Mouse (Mus musculus) lung, postnatal 25 days (tissue): ENCODE measurements at regions not wholly inside any gene's neighbourhood (a gene's known extent, or its start where the extent isn't known, plus 50 kb on each side); places are given as distances from the start of the nearest gene placed in this dataset.

Experiments used
- DNase-seq: peaks from one replicate; pipeline ENCODE4 v3.0.0; 2022; ENCODE audit warnings: low spot score

DNA sequence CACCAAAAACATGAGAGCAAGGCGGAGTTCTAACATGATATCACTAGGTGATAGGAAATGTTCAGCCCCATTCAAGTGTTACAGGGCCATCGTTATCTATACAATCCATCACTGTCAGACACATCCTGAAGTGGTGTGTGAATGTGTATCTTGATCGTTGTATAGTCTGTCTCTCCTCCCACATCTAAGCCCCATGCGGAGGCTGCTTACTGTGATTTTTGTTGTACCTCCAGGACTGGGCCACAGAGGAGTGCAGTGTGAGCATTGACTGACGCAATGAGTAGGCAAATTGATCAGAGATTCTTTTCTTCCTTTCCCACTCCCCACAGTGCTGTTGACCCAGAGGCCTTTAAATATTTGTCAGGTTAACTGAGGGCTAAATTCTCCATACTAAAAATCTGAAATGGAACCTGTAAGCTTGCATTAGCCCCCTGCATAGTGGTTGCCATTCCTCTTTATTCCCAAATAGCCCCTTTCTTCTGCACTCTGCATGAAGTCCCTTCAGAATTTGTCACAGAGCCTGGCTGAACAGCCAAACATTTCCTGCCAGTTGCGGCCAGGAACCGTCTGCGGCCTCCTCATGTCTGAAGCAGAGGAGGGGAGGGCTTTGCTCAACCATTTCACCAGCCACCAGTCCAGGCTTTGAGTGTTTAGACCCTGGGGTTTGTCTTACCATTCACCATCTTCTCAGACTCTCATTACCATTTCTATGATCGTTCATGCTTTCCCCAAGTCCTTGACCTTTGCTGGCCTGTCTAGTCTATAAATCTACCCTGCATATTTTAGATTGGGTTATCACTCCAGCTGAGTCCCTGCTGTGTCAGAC lies 119.3 kb downstream of the Ttc8 start:
- DNase-seq, result no peak

DNA sequence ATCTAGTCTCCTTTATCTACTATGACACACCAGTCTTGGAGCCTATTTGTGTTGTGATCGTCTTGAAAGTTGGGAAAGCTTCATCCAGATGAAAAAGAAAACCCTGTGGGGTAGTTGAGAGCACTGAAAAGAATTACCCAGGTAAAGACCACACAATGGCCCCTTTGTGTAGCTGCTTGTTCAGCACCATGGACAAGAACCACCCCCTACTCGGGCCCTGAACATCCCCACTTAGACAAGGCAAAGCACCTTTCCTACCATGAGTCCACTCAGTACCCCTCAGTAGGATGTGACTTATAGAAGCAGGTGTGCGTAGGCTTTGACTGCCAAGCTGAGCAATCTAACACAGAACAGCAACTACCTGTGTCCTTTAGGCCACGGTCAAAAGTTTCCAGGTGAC lies 121.2 kb downstream of the Ttc8 start:
- DNase-seq, result no peak

DNA sequence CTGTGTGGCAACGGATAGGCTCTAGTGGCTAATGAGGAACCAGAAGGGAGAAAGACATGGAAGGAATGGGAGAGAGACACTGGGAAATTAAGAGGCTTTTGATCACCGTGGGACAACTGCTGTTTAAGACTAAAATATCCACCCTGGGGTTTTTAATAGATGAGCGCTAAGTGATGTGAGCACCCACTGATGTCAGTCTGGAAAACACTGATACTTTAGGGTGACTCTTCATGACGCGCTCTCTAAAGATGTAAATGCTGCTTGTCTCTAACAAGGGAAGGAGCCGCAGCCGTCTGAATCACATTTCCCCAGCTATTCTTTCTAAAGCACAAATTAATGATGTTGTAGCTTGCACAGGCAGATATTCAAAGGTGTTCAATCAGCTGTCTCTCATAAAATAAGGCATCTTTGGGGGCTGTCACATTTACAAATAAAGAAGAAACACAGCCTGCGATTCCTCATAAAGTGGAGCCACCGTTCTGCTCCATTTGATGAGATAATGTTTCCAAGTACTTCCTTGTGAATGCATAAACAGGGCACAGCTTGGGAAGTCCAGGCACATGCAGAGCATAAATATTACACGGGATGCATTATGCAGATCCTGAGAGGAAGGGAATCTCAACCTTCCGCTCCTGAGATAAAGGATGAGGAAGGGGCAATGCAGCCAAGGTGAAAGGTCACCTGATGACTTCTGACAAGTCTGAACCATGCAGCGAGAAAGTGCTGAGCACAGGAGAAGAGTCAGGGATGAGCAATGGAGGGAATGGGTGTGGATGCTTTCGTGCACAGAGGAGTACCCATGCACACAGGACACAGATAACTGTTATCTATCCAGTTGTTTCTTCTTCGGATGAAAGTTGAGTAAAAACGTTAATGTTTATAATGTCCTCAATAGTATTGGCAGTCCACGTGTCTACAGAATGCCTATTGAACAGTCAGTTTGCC lies 122.8 kb downstream of the Ttc8 start:
- DNase-seq, result no peak

DNA sequence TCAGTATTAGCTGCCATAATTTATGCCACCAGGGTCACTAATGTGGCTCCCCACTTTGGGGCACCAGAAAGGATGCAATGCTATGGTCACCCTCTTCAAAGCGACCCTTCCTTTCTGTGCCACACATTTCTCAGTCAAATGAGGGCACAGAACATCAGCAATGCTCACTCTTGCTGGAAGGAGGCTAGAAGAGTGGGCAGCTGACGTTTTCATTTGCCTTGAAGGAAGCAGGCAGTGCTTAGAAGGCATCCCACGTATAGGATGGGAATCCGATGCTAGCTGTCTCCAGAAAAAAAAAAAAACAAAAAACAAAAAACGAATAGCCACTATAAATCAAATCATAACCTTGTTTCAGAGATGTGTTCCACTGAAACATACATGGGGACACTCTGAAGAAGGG lies 124.1 kb downstream of the Ttc8 start:
- no peak for DNase-seq

DNA sequence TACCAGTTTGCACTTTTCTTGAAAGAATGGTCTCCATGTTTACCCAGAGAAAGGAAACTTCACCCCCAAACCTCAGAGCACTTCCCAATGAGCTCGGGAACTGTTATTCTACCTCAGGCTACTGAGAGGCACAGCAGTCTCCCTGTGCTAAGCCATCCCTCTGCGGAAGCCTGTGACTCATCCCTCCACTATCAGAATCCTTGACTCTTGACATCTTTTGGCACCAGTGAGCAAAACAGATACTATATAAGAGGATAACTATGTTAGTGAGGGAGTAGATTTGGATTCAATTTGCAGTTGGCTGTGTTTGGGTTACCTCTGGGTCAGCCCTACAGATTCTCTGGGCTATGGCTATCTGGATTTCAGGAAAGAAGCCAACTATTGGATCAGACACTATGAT lies 130.1 kb downstream of the Ttc8 start:
- DNase-seq, result no peak

DNA sequence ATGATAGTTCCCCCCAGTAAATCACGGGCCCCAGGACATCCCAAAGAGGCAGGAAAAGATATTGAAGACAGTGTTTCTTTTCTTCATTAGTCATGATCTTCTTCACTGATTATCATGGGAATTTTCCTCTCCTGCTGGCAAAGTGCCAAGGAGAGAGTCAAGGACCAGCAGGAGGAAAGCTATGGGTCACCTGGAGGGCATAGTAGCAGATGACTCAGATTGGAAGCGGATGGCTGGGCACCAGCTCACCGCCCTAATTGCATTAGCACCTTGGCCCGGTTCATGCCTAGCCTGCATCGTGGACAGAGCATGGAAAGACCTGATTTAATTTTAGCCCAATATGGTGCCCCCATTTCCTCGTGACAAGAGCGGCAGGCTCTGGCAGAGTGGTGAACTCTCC lies 132.2 kb downstream of the Ttc8 start:
- DNase-seq, result no peak

DNA sequence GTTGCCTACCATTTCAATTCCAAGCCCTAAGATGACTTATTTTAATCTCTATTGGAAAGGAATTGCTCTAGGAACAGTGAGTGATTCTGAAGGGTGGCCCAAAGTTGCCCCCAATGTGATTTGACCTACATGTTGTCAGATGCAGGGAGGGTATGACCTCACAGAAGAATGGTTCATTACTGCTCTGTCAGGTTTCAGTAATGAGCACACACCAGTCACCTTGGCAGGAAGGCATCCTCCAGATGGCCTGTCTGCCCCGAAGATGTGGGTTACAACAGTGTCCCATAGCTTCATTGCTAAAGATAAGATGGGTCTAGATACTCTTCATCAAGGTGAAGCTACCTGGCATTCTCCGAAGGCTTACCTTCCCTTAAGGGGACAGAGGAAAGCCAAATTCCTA lies 137.1 kb downstream of the Ttc8 start:
- DNase-seq, result no peak

DNA sequence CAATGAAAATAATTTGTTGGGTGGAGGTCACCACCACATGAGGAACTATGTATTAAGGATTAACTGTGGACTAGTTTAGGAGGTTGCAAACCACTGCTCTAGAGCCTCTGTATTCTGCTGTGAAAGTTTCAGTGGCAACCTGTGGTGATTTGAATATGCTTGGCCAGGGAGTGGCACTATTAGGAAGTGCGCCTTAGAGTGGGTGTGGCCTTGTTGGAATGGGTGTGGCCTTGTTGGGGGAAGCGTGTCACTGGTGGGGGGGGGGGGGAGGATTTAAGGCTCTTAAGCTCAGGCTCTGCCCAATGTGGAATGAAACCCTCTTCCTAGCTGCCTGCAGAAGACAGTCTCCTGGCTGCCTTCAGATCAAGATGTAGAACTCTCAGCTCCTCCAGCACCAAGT lies 138.5 kb downstream of the Ttc8 start:
- no peak for DNase-seq

DNA sequence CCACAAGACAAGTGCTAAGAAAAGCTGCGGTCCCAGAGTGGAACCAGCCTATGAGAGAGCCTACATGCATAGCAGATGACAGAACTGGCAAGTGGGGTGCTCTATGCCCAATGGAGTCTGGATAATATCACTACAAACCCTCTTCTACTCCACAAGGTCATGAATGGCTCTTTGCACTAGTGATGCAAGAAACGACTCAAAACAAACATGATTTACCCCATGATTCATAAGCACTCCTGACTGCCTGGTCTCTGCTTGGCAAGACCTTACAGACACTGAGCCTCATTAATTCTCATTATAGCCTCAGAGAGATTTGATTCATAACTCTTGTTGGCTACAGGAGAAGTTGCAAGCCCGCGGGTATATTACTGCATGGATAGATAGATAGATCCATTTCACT lies 139.1 kb downstream of the Ttc8 start:
- no peak for DNase-seq

DNA sequence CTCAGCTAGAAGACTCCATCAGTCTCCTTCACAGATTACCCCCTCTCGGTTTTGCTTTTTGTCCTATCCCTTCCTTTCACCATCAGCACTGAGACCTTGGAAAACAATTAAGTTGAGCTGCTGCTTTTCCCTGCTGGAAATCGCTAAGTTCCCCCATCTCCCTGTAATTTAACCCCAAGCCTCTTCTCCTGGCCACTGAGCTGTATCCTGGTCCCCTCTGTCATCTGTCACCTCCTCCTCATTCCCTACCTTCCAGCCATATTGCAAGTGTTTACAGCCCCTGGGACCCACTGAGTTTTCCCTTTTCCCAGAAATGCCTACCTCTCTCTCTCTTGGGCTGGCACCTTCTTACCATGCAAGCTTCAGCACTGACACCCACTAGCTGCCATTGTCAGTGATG lies 140.3 kb downstream of the Ttc8 start:
- DNase-seq, result no peak

DNA sequence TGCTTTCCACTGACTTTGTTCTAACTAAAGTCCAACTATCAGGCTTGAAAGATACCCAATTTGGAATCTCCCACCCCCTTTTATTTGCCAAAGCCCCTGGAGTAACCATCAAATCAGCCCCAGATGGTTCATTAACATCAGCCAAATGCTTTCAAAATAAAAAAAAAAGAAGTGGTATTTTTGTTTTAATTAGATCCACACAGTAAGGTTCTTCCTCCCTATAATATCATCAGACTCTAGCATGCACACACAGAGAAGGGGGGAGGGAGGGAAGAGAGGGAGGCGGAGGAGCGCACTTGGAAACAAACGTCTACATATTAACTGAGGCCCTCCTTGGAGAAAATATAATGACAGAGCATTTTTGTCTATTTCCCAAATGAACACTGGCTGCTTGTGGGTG lies 143.1 kb downstream of the Ttc8 start:
- DNase-seq, result no peak

DNA sequence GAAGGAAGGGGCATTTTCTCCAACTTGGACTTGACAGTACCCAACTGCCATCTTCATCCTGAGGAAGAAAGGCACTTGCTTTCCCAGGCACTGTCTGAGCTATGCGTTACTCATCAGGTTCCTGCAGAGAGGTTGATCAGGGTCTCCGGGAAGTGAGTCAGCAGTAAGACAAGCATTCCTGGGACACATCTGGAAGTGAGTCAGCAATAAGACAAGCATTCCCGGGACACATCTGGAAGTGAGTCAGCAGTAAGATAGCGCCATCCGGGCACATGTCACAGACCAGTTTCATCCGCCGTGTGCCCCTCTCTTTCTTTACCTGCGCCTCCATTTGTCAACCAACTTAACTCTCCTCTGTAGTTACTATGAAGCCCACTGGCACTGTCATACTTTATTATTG lies 143.5 kb downstream of the Ttc8 start:
- no peak for DNase-seq

DNA sequence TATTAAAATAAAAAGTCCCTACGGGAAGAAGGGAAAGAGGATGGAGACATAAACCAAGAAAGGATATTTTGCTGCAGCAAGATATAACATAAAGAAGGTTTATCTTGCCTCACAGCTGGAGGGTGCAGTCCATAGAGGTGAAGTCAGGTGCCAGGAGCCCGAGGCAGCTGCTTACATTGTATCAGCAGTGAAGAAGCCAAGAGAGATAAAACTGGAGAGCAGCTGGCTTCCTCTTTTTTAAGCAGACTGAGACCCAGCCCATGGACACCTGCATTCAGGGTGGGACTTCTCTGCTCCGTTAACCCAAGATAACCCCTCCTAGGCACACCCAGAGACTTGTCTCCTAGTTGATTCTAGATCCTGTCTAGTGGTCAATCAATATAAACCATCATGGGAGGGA lies 147.6 kb downstream of the Ttc8 start:
- no peak for DNase-seq

DNA sequence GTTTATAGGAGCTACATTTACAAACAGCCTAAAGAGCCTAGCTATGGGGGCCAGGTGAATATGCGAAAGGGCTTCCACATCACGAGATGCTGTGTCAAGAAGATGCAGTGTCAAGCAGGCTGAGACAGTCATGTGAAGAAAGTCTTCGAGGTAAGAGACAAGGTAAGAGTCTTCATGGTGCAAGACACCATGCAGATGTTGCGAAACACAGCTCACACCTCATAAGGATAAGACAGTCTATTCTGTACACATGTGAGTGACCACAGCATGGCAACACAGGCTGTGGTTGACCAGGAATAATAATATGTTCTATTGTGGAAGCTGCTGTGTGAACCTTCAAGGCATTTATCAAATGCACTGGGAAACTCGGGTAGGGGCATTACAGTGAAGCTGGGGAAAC lies 153.4 kb downstream of the Ttc8 start:
- DNase-seq, result no peak

DNA sequence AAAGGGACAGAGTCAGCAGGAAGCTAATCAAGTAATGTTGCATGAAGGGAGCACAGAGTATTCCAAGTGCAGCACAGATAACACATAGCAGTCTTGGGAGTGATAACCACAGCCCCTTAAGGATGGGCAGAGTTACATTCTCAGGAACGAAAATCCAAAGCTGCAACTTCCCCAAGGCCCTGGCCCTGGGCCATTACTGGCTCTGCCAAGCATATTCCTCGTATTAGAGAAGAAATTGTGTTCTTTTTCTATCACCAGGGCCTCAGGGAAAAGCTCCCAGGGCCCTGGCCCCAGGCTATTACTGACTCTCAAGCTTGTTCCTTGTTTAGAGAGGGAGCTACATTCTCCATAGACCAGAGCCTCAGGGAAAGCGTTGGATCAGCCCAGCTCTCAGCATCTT lies 157.0 kb downstream of the Ttc8 start:
- DNase-seq, result no peak

DNA sequence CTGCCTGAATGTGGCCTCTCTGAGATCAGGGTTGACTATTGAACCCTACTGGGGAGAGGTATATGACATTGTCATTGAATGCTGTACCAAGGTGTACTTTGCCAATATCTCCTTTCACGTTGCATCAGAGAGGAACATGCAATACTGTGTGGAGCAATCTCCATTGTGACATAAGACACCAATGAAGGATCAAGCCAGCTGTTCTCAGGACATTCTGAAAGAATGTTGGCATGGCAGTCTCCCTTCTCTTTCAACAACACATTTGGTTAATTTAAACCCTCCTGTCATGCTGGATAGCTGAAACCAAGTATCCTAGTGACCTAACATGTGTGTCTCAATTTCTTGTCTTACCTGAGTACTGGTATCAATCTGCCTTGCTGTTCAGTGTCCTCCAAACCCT lies 159.5 kb downstream of the Ttc8 start:
- DNase-seq, result peak; percentile 12

DNA sequence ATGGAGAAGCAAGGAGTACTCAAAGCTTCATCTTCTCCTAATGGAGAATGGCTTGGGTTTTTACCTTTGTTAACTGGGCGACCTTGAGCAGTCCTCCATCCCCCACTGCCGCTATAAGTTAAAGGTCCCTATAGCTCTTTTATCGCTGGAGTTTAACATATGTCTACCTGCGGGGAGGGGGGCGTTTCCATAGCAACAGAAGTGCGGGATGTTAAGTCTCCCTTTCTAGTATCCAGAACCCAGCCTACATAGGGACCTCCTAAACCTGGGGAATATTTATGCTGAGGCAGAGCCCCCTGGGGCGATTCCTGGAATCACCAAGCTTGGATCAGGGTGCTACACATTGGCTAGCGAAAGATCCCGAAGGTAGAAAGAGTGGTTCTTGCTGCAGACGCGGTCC lies 163.2 kb downstream of the Ttc8 start:
- no peak for DNase-seq

DNA sequence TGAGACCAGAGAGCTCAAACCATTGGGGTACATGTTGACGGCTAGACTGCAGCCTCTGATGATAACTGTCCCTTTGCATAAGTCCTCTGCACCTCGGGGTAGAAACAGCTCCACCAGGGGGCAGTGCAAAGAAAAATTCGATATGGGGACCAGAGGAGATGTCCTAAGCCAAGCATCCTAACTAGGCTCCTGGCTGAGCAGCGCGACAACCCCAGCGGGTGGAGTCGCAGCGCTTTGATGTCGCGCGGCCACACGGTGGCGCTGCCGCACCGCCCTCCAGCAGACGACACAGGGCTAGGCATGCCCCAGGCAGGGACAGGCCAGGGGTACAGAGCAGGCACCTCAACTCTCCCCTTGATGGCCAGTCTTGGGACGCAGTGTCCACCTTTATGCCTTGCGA lies 163.8 kb downstream of the Ttc8 start:
- peak; percentile 77 for DNase-seq

DNA sequence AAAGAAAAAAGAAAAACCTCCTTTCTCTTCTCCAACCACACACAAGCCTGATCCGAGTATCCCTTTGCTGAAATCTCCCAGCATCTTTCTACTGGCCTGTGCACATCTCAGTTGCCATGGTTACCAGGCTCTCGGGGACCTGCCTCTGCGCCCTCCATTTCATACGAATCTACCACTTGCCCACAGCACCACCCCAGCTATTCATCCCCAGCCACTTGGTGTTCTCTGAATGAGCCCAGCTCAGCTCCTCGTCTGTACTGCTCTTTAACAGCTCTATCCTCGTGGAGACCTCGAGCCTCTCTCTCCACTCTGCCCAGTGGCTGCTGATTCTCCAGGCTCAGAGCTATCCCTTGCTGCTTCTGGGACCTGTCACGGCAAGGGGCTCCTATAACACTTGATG lies 166.9 kb downstream of the Ttc8 start:
- DNase-seq, result no peak

DNA sequence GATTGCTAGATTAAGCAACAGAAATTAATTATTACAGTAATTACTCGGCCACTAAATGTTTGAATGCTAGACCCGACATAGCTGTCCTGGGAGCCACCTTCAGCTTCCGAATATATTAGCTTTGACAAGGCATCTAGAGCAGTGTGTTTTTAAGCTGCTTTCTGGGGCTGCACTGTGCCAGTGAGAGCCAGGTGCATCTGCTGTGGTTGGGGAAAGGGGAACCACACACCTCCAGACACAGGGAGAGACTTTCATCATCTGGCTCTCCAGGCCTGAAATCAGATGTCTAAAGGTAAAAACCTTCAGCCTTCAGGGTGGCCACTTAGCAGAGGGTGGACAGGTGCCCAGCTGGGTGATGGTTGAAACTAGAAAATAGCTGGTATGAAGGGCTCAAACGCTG lies 171.4 kb downstream of the Ttc8 start:
- no peak for DNase-seq

DNA sequence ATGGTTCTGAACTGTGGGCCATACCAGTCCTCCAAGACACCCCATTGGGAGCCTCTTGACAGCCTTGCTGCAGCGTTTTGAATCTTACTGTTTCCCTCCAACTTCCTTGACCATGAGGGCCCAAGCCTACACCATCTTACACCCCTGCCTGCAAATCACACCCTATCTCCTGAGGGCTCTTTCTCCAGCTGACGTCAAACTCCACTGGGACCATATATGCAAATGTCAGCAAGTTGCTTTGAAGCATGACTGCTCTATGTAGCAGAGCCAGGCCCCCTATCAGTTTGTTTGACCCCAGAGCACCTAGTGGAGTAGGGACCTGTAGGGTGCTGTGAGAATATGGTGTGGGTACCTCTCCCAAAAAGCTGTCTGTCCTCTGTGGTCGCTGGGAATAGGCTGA lies 172.8 kb downstream of the Ttc8 start:
- no peak for DNase-seq

DNA sequence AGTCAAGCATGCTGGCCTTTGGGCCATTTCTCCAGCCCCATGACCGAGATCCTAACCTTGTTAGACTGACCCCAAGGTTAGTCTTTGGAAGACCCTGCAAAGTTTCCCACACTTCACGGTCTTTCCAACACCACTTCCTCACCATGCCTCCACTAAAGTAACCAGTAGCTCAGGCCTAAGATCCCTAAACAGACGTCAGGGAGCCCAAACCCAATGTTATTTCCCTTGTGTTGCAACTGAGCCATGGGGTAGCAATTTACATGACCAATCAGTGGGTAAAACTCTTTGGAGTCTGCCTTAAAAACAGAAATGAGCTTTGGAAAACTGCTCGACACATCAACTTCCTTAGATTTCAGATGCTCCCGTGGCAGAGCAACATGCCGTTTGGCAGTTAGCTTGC lies 173.6 kb downstream of the Ttc8 start:
- no peak for DNase-seq

DNA sequence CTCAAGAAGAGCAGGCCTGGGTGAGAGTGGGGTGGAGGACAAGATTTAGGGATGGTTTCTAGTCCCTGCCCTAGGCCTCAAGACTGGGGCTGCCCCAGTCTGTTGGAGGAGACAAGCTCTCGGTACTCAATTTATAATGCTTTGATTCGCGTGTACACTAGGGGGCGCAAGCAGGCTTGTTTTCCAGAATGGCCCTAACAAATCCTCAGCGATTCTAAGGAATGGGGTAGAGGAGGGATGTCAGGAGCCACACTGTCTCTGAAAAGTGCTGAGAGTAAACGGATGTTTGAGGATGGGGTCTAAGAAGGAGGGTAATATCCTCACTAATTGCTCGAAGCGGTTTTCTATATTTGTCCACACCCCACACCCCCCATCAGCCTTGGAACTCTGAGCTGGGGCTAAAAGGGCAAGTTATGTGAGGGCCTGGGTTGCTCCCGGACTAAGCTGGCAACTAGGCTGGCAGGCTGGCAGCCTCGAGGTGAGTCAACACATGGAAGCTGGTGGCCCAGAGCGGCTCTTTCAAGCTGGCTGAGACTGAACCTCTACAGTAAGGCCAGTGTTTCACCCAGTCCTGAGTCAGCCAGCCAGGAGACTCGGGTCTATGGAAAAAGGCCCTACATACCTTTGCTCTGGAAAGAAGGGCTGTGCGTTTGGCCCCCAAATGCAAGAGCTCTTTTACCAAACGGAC lies 176.7 kb downstream of the Ttc8 start:
- peak; percentile 87 for DNase-seq
